Mouse (Mus musculus) kidney, postnatal 36 days (tissue): ENCODE measurements around the gene Slc25a20.
A peak's percentile ranks its signal among the peaks of the same experiment; 100 is the strongest.
"Not testable (repeated sequence)": the region's sequence is repeated elsewhere in the genome, so short reads cannot be mapped to it uniquely, and the experiment has no call there.

Source experiments
- DNase-seq, 2 experiments: peaks; one replicate each; pipeline ENCODE4 v3.0.0; 2021 to 2022; ENCODE audit warnings: mixed read lengths in 2 of 2

Slc25a20 gene

DNA sequence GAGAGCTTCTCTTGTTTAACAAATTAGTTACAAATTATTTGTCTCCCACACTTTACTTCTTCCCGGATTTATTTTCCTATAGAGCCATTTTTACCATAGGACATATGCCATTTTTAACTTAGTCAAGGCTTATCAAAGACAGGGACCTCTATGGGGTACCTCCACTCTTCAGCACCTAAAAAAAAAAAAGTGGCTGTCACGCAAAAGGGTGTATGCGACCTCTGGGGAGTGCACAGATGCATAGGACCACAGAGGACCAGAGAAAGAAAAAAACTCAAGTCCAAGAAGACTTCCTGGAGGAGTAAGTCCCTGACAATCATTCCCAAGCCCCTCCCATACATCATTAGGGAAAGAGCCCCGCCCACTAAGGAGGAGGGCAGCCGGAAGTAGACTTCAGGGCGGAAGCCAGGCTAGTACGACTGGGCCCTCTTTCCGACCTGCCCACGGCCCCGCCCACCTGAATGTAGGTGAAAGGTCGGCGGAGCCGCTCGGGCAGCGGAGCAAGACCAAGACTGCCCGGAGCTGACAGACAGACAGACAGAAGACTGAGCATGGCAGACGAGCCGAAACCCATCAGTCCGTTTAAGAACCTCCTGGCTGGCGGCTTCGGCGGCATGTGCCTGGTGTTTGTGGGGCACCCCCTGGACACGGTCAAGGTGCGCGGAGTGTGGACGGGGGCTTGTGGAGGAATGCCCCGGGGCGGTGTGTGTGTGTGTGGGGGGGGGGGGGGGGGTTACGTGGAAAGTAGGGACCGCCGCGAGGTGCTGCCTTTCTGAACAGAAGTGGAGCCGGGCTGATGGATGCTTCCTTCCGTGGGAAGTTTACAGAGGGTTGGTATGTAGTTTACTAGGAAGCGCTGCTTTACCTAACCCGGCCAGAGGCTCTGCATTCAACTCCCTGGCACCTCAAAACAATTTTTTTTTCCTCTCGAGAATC, at the start of gene Slc25a20:
TSS of gene Slc25a20 (plus strand) at position 412 of the 936 bp plus-strand sequence.
- DNase-seq, result peak; percentile 94 to 96

GRCm38 (mm10) chr9:108617301-108617700, 44.6 kb upstream of the Slc25a20 start:
- DNase-seq, result no peak

DNA sequence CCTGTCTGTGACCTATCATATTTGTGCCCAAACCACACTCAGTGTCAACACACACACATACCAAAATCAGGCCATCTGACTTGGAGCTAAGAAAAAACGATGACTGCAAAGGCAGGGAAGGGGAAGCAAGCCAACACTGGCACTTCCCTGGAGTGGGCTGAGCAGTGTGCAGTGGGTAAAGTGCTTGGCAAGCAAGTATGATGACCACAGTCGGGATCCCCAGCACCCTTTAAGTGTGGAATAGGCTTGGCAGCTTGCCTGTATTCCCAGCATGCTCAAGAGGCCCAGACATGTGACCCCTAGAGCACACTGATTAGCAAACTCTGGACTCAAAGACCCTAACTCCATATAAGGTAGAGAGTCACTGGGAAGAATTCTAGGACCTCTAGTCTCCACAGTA, 35.4 kb upstream of the Slc25a20 start:
- DNase-seq, result peak; percentile 50 to 66

- DNase-seq, result no peak
These were observed 33.7 kb upstream of the Slc25a20 start for GRCm38 (mm10) chr9:108628141-108628540.

DNA sequence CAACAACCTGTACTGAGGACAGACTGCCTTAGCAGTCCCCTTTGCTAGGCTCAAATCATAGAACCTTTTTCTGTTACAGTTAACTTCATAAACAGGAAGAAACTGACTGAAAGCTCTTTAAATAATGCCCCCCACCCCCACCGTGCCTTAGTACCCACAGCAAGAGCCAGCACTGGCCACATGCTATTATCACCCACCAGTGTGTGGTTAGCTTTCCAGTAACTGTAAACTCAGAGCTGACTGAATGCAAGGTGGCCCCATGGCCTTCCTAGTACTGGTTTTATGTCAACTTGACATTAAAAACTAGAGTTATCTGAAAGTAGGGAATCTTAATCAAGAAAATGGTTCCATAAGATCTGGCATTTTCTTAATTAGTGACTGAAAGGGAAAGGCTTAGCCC, 31.2 kb upstream of the Slc25a20 start:
- no peak for DNase-seq

DNA sequence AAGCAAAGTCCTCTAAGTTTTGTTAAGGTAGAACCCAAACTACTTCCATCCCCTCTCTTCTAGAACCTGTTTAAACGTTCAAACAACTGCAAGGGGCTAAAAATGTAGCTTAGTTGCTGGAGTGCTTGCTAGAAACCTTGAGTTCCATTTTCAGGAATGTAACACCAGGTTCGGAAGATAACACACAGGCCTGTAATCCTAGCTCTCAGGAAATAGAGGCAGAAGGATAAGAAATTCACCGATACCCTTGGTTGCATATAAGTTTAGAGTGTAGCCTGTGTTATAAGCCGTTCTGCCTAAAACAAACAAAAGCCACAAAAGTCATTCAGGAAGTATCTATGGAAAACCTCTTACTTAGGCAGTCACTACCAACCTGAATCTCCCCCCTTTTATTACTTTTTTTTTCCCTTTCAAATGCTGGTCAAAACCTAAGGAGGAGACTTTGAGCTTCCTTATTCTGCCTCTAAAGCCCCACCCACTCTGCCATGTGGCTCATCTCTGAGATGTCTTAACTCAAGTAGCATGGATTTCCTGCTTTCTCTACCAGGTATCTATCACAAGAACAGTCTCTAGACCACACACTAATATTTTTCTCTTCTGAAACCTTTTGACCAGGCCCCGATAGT, 30.1 kb upstream of the Slc25a20 start:
- no peak for DNase-seq

- DNase-seq, result no peak
These were observed 29.5 kb upstream of the Slc25a20 start for GRCm38 (mm10) chr9:108632375-108632774.

DNA sequence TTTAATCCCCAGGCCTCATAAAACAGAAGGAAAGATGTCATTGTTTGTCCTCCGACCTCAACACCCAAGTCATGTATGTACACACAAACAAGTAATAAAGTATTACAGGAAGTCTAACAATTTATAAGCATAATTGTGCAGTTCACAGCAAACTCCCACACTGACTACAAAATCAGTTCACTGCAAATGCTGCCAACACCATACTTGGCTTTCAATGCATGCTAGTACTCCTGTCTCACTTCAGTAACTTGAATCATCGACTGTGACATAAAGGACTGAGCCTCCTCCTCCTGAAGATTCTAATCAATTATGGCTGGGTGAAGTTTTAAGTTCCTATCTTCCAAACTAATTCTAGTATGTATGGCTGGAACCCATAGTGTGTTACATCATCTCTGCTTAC, 28.0 kb upstream of the Slc25a20 start:
- DNase-seq, result no peak

DNA sequence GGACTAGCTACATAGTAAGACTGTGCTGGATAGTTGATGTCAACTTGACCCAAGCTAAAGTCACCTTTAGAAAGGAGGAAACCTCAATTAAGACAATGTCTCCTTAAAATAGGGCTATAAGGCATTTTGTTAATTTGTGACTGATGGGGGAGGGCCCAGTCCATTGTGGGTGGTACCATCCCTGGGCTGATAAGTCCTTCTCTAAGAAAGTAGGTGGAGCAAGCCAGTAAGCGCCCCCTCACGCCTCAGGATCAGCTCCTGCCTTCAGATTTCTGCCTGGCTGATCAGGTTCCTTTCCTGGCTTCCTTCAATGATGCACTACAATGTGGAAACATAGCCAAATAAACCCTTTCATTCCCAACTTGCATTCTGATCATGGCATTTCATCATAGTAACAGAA, 26.5 kb upstream of the Slc25a20 start:
- peak in 1 of 2 experiments; percentile 8 for DNase-seq

GRCm38 (mm10) chr9:108639825-108640224, 22.1 kb upstream of the Slc25a20 start:
- DNase-seq, result no peak

- peak; percentile 73 for DNase-seq
These were observed 13.7 kb upstream of the Slc25a20 start for GRCm38 (mm10) chr9:108648166-108648565.

DNA sequence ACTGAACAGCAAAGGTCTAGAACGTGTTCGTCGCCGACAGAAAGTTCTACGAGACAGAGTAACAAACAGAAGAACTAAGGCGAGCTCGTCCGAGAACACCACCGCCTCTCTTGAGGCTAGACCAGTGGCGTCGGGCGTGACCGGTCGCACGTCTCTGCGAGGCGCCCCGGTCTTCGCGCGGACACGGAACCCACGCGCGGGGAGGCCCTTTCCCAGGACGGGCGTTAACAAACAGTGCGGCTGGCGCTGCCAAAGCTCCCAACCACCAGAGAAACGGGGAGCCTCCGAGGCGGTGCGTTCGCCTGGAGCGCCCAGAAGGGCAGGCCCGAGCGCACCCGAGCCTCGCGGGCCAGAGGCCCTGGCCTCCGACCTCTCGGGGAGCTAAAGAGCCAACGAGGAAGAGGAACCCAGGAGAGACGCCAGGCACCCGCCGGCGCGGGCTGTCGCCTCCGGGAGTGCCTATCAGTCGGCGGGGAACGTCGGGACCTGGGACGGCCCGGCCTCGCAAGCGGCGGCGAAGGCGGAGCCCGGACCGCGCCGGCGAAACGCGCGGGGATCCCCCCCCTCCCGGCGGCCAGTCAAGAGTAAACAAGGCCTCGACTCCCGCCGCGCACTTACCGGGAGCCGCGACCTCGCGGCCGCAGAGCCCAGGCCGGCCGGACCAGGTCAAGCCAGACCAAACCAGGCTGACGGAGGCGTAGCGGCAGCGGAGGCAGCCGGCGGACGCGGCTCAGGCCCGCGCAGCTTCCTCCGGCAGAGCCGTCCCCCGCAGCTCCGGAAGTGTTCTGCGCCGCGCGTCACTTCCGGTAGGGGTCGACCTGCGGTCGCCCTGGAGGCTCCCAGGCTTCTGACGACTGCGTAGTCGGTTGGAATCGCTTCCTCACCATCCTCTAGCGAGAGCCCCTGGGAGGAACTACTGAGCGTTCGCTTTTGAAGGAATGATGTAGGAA, 13.0 kb upstream of the Slc25a20 start, which contains the start of gene Arih2:
TSS of gene Arih2 (minus strand) at position 776 of the 950 bp plus-strand sequence.
- peak; percentile 92 to 95 for DNase-seq

DNA sequence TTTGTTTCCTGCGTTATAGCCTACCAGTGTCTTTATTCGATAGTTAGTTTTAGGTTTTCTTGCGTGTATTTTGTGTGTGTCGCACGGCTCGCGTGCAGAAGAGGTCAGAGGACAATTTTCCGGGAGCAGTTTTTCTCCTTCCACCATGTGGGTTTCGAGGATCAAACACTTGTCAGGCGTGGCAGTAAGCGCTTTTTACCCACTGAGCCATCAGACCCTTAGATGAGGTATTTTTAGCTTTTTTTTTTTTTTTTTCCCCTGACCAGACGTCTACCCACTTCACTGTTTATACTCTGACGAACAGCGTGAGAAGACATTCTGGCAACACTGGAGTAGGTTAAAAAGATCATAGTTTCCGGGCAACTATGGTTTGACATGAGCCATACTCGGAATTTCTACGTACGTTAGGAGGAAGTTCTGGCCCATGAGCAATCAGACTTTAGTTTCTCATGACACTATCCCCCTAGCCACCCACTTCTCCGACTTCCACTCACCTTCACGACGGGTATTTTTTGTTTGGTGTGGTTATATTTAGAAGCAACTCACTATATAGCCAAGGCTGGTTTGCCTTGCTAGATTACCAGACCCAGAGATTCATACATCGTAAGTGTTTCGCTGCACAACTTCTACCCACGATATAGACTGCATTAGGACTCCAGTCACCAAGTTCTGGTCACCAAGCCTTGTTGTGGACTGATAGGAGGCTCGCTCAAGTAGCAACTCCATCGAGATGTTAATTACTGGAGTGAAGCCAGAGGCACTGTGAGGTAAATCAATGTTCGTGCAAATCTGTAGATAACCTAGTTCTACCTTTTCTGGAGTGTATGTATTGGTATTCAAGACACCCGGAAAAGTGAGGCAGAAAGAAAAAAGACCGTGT, 12.1 kb upstream of the Slc25a20 start:
- DNase-seq, result no peak

DNA sequence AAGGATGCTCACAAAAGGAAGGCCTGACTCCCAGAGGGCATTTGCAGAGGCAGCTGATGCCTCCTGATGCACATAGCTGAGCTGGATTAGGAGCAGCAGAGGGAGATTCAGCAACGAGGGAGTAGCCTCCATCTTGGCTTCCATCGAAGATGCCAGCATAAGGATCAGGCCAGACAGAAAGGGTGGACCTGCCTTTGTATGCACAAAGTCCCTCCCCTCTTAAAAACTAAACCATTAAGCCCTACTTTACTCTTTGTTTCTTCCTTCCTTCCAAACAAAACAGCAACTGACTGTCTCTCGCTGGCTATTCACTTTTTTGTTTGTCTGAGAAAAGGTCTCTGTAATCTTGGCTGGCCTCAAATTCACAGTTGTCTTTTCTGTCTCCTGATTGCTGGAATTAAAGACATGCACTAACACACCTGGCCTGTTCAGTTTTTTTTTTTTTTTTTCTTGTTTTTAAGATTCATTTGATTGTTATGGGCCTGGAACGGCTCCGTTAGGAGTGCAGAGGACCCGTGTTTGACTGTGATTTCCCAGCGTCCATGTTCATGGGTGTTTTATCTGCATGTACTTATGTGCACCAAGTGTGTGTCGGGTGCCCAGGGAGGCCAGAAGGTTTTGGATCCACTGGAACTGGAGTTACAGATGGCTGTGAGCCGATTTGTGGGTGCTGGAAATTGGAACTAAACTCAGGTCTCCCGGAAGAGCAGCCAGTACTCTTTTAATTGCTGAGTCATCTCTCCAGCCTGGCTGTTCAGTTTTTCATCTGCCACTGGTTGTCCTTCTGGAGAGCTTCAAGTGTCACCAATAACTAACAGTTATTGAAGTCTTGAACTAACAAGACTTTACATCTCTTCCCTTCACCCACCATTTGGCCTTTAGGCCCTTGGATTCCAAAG, 7.1 kb upstream of the Slc25a20 start:
- no peak for DNase-seq

GRCm38 (mm10) chr9:108655865-108656264, 6.0 kb upstream of the Slc25a20 start:
- DNase-seq, result not testable (repeated sequence)

- peak in 1 of 2 experiments; percentile 12 for DNase-seq
These were observed 772 bp downstream of the Slc25a20 start for GRCm38 (mm10) chr9:108662660-108663059.

- peak in 1 of 2 experiments; percentile 36 for DNase-seq
These were observed 8.0 kb downstream of the Slc25a20 start for GRCm38 (mm10) chr9:108669875-108670274.

DNA sequence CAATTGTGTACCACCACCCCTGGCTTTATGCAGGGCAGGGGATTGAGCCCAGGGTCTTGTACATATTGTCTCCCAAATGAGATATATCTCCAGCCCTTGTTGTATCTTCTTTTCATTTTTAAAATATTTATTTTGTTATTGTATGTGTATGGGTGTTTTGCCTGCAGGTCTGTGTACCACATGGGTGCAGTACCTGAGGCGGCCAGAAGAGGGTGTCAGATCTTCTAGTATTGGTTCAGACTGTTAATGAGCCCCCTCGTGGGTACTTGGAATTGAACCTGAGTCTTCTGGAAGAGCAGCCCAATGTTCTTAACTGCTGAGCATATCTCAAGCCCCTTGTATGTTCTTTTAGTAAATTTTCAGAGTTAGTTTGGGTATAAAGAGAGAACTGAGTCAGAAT, 11.3 kb downstream of the Slc25a20 start:
- peak in 1 of 2 experiments; percentile 59 for DNase-seq

DNA sequence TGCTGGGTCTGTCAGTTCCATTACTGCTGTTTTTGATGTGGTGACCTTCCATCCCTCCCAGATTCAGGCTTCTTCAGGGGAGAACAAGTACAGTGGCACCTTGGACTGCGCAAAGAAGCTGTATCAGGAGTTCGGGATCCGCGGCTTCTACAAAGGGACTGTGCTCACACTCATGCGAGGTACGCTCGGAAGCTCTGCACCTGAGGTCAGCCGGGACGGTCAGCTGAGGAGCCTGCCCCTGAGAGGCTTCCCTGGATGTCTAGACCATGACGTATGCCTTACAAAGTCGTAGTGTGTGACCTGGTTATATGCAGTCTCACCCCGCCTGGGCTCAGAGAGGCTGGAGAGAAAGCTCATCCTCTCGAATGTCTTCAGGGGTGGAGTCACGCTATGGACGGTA, 18.1 kb downstream of the Slc25a20 start:
- no peak for DNase-seq

DNA sequence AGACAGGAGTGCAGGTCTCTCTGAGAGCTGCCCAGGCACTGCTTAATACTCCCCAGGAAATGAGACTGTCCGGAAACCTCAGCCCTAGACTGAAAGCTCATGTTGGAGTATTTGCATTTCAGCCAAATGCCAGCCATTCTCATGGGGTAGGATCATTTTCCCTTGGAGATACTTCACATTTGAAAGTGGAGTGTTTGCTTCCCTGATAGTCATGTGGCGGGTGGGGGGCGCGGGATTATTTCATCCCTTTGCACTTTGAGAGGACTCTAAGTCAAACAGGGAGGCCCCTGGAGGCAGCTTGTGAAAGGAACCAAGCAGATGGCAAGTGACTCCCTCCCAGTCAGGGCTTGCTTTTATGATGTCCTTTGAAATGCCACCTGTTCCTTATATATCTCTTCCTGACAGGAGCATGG, 24.6 kb downstream of the Slc25a20 start:
- no peak for DNase-seq

GRCm38 (mm10) chr9:108687181-108687580, 25.3 kb downstream of the Slc25a20 start:
- DNase-seq, result no peak
